Mouse (Mus musculus): ENCODE results near the gene Carns1.

Carns1 gene

DNA sequence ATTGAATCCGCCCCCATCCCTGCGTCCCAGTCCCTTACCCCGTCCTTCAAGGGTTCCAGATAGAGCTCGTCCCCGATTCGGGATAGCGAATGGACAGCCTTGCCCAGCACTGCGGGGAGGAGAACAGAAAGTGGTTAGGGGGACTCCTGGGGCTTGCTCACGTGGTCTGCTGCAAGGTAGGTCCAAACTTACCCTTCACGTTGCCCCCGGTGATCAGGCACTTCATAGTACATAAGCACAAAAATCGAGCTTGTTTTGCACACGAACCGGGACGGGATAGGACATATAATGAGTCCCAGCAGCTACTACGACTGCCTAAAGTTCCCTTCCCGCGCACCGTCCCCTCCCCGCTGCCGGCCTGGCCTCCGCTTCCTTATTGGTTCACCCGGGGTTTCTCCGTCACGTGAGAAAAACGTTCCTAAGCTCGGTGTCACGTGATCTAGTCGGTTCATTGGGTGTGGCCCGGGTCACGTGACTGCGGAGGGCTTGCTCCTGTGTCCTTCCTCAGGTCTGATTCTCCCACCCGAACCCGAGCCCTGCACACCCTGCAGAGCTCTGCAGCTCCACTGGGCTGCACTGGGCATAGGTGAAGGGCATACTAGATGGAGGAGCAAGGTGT is 26.1 kb upstream of the Carns1 start, which contains the start of gene Rad9a:
Rad9a (minus strand) TSS at position 372 of the 619 bp plus-strand sequence.
- peak; percentile 100 for DNase-seq

DNA sequence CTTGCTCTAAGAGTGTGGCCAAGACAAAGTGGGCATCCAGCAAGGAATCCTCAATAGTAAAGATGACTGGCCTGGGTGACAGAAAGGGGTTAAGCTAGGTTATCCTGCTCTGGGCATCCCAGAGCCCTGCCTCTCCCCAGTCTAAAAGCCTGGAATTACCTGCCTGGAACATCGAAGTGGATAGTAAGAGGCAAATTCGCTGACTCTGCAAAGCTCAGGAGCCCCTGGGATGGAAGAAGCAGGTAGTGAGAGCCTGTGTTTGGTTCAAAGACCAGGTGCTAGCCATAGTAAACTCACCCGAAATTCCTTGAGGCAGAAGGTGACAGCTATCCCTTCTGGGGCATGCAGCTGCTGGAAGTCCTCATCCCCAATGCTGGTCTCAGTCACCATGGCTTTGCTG is 21.9 kb upstream of the Carns1 start:
- no peak for DNase-seq

DNA sequence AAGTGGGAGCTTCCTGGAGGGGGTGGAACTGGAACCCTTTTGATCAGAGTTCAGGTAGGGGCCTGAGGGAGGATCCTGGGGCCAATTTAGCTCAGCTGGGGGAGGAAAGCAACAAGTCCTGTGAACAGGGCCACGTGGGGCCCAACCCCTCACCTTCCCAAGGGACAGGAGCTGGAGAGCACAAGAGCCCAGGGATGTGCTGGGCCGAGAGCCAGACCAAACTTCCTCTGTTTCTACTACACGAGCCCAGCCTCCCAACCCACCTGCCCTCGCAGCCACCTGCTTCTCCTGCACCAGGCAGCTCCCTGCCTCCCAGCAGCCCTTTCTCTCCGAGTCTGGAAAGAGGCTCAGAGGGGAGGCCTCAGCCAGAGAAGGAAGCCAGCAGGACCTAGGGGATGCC is 21.3 kb upstream of the Carns1 start:
- peak; percentile 97 for DNase-seq

- DNase-seq, result peak; percentile 91
Measured at GRCm38 (mm10) chr19:4196048-4196447, 20.8 kb upstream of the Carns1 start.

- DNase-seq, result peak; percentile 93
Measured at GRCm38 (mm10) chr19:4194776-4195650, 19.7 kb upstream of the Carns1 start.

GRCm38 (mm10) chr19:4194021-4194724 is 18.9 kb upstream of the Carns1 start:
- peak; percentile 91 for DNase-seq

DNA sequence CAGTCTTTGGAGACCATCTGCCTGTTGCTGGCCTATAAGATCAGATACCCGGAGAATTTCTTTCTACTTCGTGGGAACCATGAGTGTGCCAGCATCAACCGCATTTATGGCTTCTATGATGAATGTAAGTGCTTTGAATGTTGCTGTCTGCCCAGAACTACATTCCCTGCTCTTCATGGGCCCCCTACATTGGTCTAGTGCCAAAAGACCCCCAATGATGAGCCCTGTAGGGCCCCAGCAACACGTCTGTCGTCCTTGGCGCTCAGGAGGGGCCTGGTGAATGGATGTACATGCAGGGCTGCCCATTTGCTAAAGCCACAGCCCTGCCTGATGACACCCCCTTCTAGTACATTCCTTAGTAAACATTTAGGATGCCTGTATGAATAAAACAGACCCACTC is 17.9 kb upstream of the Carns1 start:
- DNase-seq, result peak; percentile 93

DNA sequence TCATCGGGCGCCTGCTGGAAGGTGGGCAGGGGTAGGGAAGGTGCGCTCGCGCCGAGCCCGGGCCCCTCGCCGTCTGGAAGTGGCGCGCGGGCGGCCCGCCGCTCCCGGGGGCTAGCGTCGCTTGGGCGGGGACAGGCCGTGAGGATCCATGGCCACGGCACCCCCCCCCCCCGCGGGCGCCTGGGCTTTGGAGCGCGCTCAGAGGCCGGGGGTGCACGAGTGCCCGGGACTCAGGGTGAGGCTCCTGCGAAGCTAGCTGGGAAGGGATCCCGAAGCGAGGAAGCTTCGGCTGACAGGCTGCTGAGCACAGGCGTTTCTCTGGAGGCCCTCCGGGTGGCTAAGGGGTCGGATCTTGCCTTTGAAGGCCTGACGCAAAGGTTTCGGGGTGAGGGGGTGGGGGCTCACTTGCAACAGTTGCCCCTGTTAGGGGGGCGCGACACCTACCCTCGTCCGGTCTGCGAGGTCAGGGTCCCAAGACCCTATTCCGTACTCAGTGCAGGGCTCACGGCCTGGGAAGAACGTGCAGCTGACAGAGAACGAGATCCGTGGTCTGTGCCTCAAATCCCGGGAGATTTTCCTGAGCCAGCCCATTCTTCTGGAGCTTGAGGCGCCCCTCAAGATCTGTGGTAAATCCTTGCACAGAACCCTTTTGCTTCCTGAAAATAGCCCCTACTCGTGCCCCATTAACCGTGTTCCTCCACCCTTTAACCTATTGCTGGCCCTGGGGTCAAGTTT is 17.1 kb upstream of the Carns1 start:
- peak; percentile 95 for DNase-seq

DNA sequence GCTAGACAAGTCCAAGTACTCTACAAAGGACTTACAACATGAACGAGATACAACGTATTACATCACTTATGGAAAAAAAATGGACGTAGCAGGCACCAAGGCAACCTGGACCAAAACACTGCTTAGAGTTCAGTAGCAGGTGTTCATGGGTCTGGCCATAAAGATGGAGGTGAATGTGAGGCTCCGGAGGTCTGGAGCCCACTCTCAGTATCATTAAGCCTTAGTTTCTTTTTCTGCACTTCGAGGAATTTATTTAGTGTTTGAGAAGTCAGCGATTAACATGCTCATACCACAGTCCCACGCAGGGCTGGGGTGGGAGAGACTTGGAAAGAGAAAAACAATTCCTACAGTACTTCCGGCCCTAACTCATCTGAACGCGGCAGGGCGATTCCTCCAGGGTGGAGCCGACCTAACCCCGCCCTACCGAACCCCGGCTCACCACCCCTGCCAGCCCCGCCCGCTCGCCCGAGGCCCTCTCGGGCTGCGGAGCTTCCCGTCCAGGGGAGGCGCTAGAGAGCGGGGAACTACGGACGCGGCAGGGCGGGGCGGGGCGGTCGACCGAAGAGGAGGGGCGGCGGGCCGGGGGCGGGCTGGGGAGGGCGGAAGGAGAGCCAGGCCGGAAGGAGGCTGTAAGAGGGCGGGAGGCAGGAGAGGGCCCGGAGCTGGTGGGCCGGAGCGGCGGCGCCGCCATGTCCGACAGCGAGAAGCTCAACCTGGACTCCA is 16.4 kb upstream of the Carns1 start, which contains the start of gene Ppp1ca:
Ppp1ca (plus strand) TSS at position 538 of the 723 bp plus-strand sequence.
- DNase-seq, result peak; percentile 99

DNA sequence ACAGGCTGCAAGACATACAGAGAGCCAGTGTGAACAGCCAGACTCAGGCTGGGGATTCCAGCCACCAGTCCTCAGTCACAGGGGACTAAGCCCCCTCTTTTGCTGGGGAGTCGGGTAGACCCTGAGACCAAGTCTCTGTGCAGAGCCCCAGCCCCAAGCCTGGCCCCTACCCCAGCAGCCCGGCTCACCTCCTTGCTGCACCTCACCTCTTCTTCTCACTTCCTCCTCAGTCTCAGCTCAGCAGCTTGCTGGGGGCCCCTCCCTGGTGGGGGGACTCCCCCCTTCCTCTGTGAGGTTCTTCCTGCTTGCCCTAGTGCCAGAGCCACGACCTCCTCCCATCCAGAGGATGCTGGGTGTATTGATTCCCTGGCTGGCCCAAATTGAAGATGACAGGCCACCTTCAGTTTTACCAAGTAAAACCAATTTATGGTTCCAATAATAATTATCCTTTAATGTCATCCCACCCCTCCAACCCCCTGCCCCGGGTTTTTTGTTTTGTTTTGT is 15.6 kb upstream of the Carns1 start, which contains the start of gene Tbc1d10c:
Tbc1d10c (minus strand) TSS at position 454 of the 504 bp plus-strand sequence.
- DNase-seq, result peak; percentile 97

- peak; percentile 93 for DNase-seq
Measured at GRCm38 (mm10) chr19:4189051-4189620, 13.9 kb upstream of the Carns1 start.

- no peak for DNase-seq
Measured at GRCm38 (mm10) chr19:4187303-4187702, 12.0 kb upstream of the Carns1 start.

DNA sequence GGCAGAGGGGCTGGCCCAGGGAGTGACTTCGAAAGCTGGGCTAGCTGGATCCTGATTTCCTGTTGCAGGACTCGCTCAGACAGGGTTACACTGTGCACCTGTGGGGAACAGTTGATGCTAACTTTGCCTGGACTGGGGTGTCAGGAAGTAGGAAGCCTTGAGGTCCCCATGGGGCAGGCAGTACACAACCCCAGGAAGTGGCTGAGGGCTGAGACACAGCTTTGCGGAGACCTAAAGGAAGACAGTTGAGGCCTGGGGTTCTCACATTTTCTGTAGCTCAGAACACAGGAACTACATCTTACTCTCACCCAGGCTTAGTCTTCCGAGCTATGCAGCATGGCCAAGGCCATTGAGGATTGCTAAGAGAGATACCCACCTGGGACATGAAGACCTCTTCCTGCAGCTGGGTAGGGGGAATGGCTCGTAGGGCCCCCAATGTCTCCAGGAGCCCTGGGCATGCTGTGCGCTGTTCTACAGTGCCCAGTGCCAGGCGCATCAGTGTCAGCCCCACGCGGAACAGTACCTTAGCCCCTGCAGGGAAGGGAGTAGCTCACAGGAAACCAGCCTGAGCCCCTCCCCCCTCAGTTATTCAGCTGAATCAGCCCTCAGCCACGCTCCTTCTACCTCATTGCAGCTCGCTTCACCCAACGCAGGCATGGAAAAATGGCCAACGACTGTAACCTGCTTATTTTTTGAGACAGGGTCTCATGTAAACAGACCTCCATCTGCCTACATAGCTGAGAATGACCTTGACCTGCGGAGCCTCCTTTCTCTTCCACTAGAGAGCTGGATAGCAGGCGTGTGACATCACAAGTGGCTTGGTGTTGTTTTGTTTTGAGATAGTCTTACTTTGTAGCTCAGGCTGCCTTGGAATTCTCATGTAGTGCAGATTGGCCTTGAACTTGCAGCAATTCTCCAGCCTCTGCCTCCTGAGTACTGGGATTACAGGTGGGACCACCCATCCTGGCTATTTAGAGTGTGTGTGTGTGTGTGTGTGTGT is 10.0 kb upstream of the Carns1 start:
- peak; percentile 93 for DNase-seq

DNA sequence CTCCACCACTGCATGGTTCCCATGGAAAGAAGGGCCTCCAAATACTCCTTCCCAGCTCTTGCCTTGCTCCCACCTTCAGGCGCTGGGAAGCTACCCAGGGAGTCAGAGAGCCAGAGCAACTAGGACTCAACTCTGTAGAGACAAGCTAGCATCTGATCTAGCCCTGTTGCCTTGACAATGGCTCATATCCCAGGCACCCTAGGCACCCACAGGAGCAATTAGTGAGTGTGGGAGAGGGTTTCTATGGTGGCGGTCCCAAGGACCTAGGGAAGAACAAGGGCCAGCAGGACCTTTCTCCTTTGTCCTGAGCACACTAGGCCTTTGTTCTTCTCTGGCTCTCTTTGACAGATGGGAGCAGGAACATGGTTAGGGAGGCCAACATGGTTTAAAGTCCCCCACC is 8.4 kb upstream of the Carns1 start:
- DNase-seq, result no peak

GRCm38 (mm10) chr19:4181892-4182291 is 6.6 kb upstream of the Carns1 start:
- DNase-seq, result peak; percentile 96

GRCm38 (mm10) chr19:4180411-4180810 is 5.1 kb upstream of the Carns1 start:
- DNase-seq, result no peak

GRCm38 (mm10) chr19:4172925-4173324 is 2.4 kb downstream of the Carns1 start:
- DNase-seq, result no peak

DNA sequence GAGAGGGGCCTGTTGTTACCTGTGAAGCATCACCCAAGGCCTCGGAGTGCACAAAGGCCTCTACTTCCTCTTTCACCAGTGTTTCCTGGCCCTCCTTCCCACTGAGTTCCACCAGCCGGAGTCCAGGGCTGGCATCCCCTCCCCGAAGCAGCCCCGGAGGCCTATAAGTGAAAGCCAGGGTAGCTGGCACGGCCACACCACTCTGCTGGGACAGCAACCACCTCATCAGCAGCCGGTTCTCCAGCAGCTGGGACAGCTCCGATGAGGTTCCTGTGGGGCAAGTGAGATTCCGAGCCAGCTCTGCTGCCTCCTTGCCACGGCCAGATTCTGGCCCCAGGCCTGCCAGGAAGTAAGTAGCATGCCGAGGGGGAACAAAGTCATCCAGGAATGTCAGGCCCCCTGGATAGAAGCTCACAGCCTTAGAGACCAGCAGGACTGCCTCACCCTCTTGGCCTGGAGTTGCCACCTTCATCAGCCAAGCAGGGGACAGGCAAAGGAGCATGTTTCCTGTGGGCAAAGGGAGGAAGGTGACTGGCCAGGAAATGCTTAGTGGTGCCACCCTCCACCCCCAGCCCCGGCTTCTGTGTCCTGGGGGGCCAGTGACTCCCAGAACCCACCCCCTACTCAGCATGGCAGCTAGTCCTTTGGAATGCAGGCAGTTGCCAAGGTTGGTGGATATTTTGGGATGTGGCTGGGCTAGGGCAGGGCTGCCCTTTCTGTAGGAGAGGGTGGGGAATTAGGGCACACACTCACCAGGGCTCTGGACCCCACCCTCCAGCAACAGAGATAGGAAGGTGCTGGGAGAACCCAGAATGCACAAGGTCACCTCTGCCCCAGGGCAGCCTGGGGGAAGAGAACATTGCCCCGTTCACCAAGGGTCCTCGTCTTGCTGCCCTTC is 3.6 kb downstream of the Carns1 start:
- DNase-seq, result peak; percentile 97
